Mouse (Mus musculus): ENCODE data around the gene Aff4.

Aff4 gene

DNA sequence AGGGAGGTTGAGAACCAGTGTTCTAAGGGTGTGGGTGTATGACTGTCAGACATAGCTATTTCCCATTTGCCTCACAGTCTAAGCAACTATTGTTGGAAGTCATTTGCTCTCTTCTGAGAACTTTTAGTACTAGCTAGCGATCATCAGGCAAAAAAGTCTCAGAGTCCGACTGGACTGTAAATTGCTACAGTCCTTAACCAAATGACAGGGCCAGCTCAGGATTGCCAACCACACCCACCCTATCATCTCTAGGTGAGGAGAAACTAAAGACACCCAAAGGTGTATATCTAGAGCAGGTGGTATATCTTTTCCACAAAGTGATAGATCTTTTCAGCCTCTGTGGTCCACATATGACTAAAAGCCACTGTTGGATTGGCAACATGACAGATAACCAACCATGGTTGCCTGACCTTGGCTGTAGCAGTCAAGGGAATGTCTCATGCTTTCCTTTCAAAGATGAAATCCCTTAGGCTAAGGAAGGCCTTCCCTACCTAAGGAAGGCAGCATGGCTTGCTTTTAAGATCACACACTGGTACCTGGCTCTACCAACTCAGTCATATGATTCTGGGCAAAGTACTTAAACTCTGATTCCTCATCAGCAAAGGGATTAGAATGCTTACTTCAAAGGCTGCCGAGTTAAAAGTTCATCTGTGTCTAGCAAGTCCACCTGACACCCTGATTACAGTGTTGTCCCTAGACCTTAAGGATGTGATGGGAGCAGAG, 77.5 kb downstream of the Aff4 start:
- no peak for DNase-seq (ENCODE audit: low read depth, low spot score)

DNA sequence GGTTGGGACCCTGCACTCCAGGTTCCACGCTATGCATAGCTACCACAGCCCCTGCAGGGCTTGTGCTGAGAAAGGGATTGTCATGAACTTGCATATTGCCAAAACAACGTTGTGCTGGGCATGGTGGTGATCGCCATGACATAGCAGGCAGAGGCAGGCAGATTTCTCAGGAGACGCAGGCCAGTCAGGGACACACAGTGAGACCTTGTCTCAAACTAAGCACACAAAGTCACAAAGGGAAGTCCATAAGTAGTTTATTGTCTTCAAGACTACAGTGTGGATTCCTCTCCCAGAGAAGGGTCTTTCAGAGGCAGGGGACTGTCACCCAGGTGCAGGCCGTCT, 78.1 kb downstream of the Aff4 start:
- no peak for DNase-seq (ENCODE audit: low read depth, low spot score)

DNA sequence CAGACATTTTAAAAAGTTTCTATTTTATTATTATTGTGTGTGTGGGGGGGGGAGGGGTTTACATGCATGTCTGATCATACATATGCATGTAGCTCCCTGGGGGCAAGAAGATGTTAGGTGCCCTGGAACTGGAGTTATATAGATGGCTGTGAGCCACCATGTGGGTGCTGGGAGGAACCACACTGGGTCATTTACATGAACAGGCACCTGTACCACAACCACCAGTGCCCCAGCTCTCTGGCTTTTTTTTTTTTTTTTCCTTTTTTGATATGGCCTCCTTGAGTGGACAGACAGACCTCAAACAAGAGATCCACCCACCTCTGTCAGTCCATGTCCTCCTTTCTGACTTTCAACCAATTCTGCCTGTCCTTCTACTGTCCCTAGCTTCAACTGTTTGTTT, 78.5 kb downstream of the Aff4 start:
- DNase-seq (ENCODE audit: low read depth, low spot score): peak; percentile 39

DNA sequence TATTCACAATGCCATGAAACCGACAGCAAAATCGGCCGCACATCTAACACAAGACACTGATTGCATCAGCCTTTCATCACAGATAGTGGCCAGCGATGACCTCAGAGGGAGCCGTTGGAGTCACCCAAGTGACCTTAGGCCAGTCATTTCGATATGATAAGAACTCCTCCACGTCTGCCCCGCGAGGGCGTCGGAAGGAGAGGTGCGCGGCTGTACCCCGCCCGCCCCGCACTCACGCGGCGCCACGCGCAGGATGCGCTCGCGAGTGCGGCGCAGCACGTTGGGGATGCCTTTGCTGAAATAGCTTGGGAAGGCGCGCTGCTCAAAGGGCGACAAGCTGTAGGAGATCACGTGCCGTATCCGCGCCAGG, 79.7 kb downstream of the Aff4 start:
- DNase-seq (ENCODE audit: low read depth, low spot score): no peak

DNA sequence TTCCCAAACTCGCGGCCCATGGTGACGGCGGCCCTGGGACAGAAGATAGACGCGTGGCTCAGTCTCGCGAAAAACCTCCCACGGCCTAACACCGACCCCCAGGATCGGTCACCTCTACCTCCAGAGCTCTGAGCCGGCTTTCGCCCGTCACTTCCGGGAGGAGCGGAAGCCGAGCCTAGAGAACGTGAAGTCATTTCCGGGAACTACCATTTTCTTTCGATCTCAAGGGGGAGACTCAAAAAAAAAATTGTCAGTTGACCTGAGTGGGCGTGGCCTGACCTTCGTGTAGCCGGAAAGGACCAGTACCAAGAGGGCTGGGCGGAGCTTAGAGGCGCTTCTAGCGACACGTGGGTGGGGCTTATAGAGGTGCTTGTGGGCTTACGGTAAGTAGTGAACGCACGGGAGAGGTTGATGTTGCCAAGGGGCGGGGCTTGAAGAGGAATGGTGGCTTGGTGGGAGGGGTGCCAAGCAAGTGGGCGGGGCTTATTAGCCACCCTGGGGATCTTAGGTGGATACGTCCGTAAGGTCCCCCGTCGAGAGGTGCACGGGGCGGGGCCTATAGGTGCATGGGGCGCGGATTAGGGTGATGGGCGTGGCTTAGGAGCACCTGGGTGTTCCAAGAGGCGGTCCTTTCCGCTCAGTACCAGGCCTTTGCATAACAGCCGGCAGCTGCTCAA, 80.2 kb downstream of the Aff4 start, which contains the start of the genes Uqcrq and Gdf9:
TSS of gene Uqcrq (minus strand) at position 162 of the 677 bp plus-strand sequence.
TSS of gene Gdf9 (plus strand) at position 354 of the 677 bp plus-strand sequence.
- peak; percentile 100 for DNase-seq (ENCODE audit: low read depth, low spot score)

DNA sequence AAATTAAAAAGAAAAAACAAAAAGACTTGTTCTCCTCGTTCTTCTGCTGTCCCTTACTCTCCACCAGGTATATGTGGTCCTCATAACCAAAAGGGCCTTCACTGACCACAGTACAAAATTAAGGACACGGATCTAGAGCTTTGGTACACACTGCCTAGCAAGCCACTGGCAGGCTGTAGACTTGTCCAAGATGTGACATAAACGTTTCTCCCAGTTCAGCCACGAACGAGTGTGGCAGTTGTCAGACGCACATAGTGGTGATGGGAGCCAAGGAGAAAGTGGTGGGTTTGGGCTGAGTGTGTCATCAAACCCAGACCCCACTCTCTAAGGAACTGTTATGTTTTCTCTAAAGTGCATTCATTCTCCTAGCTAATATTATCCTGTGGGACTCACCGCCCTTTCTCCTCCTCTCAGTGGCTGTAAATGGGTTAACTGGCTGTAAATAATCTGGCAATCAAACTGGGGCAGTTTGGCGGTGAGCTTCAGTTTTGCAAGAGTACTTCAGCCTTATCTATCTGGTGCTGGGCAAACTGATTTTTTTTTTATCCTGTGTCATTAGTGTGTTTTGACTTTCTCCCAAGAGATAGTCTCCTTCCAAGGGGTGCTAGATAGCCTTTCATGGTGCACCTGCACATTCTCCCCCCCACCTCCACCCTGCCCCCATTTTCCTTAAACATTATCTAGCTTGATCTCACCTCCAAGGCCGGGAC, 80.9 kb downstream of the Aff4 start:
- DNase-seq (ENCODE audit: low read depth, low spot score): no peak

DNA sequence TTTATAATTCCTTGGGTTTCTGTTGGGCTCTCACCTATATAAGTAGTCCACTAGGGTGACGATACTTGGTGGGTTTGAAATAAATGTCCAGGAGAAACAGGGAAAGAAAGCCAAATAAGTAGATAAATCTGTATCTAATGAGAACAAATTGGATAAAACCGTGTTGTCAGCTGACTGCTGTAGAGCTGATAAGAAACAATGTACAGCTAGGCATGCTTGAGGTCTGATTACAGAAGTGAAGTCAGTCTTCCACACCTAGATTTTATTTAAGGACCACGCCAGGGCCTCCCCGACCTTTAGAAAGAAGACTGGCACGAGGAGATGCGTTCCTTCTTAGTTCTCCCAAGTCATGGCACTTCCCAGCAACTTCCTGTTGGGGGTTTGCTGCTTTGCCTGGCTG, 82.4 kb downstream of the Aff4 start:
- no peak for DNase-seq (ENCODE audit: low read depth, low spot score)

DNA sequence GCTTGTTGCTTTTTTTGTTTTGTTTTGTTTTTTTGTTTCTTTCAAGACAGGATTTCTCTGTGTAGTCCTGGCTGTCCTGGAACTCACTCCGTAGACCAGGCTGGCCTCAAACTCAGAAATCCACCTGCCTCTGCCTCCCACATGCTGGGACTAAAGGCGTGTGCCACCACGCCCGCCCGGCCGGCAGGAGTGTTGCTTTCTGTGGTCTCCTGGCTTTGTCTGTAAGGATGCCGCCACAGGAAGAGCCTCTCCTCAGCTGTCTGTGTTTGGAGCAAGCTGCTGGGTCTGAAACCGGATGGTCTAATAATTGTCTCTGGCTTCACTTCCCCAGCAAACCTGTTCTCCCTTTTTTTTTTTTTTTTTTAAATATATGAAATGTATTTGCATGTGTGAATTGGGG, 84.9 kb downstream of the Aff4 start:
- no peak for DNase-seq (ENCODE audit: low read depth, low spot score)

DNA sequence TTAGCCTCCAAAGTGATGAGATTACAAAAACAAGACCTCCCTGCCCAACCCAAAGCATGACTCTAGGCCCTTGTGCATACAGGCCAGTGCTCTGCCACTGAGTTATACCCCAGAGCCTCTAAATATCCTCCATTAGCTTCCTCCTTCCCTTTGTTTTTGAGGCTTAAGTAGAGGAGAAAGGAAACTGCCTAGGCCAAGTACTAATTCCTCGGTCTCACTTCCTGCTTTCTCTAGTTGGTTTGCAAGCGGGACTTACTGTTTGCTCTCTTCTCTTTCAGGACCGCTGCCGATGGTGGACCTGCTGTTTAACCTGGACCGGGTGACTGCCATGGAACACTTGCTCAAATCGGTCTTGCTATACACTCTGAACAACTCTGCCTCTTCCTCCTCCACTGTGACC, 85.7 kb downstream of the Aff4 start:
- DNase-seq (ENCODE audit: low read depth, low spot score): no peak

DNA sequence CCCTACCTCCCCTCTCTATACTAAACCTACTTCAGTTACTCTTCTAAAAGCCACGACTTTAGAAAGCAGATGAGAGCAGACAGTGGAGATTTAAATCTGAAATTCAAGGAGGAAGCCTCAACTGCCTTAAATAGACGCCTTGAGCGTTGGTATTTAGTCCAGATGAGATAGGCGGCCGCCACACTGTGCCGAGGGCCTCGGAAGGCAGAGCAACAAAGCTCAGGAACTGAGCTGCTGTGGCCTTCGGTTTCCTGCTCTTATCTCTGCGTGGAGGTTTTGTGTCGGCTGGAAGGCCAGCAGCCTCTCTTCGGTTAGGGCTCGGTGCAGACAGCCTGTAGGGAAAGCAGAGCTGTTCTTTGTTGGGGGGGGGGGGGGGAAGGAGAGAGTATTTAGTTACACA, 91.3 kb downstream of the Aff4 start:
- no peak for DNase-seq (ENCODE audit: low read depth, low spot score)

DNA sequence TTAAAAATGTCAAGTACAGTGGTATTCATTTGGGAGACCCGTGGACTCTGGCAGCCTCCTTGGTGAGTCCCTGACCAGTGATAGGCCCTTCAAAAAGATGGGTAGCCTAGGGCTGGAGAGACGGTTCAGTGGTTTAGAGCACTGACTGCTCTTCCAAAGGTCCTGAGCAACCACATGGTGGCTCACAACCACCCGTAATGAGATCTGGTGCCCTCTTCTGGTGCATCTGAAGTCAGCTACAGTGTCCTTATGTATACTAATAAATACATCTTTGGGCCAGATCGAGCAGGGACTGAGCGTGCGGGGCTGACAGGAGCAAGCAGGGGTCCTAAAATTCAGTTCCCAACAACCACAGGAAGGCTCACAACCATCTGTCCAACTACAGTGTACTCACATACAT, 93.2 kb downstream of the Aff4 start:
- peak; percentile 66 for DNase-seq (ENCODE audit: low read depth, low spot score)

DNA sequence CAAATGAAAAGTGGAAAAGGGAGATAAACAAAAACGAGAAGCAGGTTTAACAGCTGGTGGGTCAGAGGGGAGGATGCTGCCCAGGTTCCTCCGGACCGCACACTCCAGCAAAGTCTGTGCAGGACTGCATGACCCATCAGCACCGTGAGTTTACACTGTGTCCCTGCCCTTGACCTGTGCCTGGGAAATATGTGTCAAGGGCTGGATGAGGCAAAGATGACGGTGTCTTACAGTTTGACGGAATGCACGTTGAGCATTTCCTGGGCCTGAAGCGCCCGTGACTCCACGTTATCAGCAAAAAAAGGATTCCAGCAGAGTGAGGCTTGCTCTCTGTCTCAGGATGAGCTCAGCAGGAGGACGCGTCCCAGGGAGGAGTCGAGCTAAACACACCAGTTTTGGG, 94.9 kb downstream of the Aff4 start:
- no peak for DNase-seq (ENCODE audit: low read depth, low spot score)

DNA sequence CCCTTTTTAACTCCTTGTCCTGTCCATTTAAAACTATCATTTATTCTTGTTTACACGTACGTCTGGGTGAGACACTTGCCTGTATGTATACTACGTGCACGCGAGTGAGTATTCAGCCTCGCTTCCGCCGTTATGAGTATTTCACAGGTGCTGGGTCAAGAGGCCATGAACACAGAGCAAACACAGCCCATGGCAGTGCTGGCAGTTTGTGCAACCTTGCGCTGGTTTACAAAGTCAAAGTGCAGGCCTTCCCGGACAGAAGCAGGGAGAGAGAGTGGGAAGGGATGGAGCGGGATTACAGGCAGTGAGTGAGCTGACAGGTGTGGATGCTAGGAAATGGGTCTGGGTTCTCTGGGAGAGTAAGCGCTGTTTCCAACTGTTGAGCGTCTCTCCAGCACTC, 95.5 kb downstream of the Aff4 start:
- no peak for DNase-seq (ENCODE audit: low read depth, low spot score)

DNA sequence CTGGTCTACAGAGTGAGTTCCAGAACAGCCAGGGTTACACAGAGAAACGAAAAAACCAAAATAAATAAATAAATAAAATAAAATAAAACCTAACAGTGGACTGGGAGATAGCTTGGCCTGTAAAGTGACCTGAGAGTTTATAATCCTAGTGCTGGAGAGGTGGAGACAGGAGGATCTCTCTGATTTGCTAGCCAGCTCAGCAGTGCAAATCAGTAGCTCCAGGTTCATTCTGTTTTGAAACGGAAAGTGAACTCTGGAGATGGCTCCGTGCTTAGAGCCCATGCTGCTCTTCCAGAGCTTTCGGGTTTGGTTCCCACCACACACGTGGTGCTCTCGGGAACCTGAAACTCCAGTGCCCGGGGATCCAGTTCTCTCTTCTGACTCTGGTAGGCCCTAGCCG, 97.4 kb downstream of the Aff4 start:
- DNase-seq (ENCODE audit: low read depth, low spot score): no peak

DNA sequence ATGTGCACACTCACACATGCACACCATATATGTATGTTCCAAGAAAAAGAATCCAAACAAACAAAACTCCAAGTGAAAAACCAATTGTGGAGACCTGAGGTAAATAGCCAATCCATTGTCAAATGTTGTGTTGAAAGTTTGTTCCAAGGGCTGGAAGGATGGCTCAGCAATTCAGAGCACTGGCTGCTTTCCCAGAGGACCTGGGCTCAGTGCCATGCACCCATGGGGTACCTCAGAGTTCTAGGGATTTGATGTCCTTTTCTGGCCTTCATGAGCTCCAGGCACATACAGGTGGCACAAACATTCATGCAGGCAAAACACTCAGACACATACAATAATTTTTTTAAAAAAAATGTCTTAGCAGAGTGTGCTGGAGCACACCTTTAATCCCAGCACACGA, 97.9 kb downstream of the Aff4 start:
- DNase-seq (ENCODE audit: low read depth, low spot score): no peak

DNA sequence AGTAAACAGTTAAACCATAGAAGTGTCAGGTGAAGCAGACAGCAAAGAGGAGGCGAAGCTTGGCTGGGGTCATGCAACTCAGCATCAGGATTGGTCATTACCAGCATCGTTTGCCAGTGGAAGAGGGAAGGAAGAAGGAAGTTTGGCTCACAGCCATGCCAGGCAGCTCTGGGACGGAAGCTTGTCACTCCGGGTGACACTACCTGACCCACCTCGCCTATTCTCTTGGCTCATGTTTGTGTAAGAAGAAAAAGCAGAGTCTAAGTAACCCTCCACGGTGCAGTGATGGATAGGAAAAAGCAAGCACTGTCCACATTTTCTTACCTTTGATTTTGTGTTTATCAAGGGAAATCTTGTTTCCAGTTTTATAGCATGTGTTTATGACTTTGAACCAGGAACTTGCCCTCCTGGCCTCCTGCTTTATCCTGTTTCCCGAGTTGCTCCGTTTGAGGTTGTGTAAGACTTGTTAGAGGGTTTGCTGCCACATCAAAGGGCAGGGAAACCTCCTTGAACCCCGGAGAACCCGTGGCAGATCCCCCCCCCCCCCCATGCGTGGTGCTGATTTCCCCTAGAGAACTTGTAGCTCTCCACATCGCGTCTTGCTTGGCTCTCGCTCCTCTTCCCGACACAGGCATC, 99.6 kb downstream of the Aff4 start:
- no peak for DNase-seq (ENCODE audit: low read depth, low spot score)

DNA sequence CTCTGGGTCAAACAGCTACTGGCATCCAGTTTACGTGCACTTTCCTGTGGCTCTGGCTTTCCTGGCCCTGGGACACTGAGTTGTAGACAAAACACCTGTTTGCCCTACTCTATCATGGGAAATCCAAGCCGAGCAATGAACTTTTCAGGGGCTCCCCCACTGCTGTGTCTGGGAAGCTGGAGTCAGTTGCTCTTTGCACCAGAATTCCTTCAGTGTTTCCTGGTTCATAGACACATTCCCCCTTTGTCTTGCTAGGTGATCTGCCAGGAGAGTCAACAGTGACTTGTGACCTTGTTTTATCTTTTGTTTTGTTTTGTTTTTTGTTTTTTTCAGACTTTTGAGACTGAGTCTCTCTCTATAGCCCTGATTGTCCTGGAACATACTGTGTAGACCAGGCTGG, 100.7 kb downstream of the Aff4 start:
- DNase-seq (ENCODE audit: low read depth, low spot score): no peak

DNA sequence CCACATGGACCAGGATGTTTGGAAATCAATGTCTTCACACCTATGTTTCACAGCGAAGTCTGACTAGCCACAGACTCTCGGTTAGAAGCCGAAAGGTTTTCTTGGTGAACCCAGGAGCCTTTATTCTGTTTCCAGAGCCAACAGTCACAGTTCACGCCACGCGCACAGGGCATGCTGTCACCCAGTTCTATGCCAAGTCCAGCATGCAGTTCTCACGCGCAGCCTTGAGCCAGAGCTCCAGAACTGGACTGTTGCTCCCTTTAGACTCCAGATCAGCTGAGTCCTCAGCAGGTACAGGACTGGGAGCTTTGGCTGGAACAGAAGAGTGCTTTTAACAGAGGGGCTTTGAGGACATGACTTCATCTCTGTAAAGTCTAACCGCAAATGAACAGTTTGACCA, 101.8 kb downstream of the Aff4 start:
- no peak for DNase-seq (ENCODE audit: low read depth, low spot score)

DNA sequence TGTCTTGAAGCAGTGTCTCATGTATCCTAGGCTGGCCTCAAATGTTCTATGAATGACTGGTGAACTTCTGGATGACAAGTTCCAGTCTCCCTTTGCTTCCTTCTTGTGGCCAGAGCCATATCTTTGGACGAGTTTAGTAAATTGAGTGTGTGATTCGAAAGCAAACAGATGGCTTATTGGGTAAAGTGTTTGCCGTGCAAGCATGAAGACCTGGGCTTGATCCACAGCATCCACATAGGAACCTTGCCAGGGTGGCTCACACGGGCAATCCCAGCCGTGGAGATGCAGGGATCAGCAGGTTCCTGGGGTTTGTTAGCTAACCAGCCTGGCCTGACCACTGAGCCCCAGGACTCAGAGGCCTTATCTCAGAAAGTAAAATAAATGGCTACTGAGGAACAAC, 102.4 kb downstream of the Aff4 start:
- DNase-seq (ENCODE audit: low read depth, low spot score): no peak

DNA sequence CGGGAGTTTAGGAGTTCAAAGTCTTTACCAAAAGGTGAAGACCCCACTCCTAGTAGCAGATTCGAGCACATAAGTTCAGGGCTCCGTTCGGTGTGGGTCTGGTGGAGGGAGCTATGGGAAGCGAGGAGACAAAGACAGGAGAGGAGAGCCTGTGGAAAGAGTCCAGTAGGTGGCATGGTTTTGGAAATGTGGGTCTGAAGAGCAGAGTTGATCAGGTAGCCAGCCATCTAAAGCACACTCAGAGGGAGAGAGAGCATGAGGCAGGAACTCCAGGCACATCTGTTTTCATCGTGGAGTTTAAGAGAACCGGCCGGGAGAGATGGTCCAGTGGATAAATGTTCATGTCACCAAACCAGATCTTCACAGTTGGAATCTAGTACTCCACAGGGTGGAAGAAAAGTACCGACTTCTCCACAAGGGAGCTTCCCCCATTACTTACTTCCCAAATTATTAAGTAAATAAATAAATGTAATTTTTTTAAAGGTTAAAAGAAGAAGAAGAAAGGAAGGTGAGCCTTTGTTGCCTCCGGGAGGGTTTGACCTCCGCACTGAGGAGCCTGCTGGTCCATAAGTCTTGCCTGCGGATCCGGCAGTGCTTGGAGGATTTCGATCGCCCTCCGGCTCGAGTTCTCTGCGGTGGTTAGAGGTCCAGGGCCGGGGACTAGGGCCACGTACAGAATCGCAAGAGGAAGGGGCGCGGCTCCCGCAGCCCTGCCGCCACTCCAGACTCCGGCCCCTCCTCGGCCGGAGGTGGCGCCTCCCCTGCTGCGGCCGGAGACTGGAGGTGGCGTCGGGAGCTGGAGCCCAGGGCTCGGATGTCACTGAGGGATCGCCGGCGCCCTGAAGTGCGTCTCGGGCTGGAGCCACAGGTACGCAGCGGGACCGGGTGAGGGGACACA, 106.1 kb downstream of the Aff4 start, which contains the start of the genes Gm10447 and Shroom1:
TSS of gene Gm10447 (minus strand) at position 637 of the 898 bp plus-strand sequence.
TSS of gene Shroom1 (plus strand) at position 732 of the 898 bp plus-strand sequence.
- no peak for DNase-seq (ENCODE audit: low read depth, low spot score)

DNA sequence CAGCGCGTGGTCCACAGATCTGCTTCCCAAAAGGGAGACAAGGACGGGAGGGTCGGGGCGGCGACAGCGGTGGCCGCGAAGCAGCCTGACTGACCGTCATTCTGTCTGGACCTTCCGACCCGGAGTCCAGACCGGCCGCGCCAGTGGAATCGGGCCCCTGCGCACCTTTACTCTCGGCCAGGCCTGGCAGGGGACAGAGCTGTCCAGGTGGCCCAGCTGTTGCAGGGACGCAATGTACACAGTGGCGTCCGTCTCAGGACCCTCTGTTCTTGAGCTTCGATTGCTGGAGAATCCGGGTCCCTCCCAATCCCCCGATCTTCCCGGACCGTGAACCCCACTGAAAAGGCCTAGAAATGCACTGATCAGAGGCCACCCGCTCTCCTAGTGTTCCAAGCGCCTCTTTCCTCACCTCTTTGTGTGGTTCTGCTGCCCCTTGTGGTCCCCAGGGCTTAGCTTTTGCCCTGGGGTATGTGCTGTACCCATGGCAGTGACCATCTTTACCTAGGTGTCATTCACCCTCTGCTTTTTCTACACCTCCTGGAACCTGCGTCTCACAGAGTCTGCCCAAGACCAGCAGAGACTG, 106.8 kb downstream of the Aff4 start:
- DNase-seq (ENCODE audit: low read depth, low spot score): no peak

Measured in A20 (cell line).